Mouse (Mus musculus) hindbrain, embryonic 13.5 days (tissue): ENCODE measurements around the gene Agmo. TPM values are rescaled to one million over a fixed set of nuclear protein-coding genes. Genes with fewer than 3 reads are reported as not detected.

Experiments used
- ATAC-seq: fragments of 200-750 bp; cut with Nextera tagmentation; 2 replicates; pipeline ENCODE4 v1.8.0; 2017; ENCODE audit warnings: moderate TSS enrichment; ENCODE audit not compliant: low FRiP score
- H3K27ac ChIP-seq: fragments of 300-500 bp; sonication (generic); 2 replicates; pipeline ENCODE4 v1.5.1; 2015; ENCODE audit warnings: inconsistent platforms, mild to moderate bottlenecking, moderate library complexity
- H3K27me3 ChIP-seq: fragments of 300-500 bp; sonication (generic); 2 replicates; pipeline ENCODE4 v1.6.1; 2015; ENCODE audit warnings: mild to moderate bottlenecking, inconsistent platforms
- H3K36me3 ChIP-seq: fragments of 300-500 bp; sonication (generic); 2 replicates; pipeline ENCODE4 v1.6.1; 2015; ENCODE audit warnings: mild to moderate bottlenecking, inconsistent platforms
- H3K4me1 ChIP-seq: fragments of 300-500 bp; sonication (generic); replicated peaks from 2 replicates; pipeline ENCODE4 v1.6.1; 2015; ENCODE audit warnings: inconsistent platforms
- H3K4me2 ChIP-seq: fragments of 300-500 bp; sonication (generic); 2 replicates; pipeline ENCODE4 v1.6.1; 2015; ENCODE audit warnings: inconsistent platforms, mild to moderate bottlenecking, moderate library complexity
- H3K4me3 ChIP-seq: fragments of 300-500 bp; sonication (generic); 2 replicates; pipeline ENCODE4 v1.5.1; 2015; ENCODE audit warnings: mild to moderate bottlenecking, inconsistent platforms
- H3K9ac ChIP-seq: fragments of 300-500 bp; sonication (generic); 2 replicates; pipeline ENCODE4 v1.6.1; 2015; ENCODE audit warnings: mild to moderate bottlenecking, inconsistent platforms
- H3K9me3 ChIP-seq: fragments of 300-500 bp; sonication (generic); 2 replicates; pipeline ENCODE4 v1.6.1; 2016; ENCODE audit warnings: inconsistent platforms
- WGBS: fragments of 180-500 bp; shearing (Covaris S2); methylation state at CpG from one replicate; pipeline ENCODE4 v1.1.7; 2015; 5-methylcytosine and 5-hydroxymethylcytosine counted together
- polyA plus RNA-seq: library from polyadenylated mRNA; unstranded; fragments of >200 nt; fragmentation: Nextera tagmentation; extraction: Ambion mirVana; gene quantifications from 2 replicates; pipeline ENCODE4 v1.2.1, GENCODE M21; 2015

Gene Agmo
- 0.90 and 1.00 TPM in 2 replicates for polyA plus RNA-seq

DNA sequence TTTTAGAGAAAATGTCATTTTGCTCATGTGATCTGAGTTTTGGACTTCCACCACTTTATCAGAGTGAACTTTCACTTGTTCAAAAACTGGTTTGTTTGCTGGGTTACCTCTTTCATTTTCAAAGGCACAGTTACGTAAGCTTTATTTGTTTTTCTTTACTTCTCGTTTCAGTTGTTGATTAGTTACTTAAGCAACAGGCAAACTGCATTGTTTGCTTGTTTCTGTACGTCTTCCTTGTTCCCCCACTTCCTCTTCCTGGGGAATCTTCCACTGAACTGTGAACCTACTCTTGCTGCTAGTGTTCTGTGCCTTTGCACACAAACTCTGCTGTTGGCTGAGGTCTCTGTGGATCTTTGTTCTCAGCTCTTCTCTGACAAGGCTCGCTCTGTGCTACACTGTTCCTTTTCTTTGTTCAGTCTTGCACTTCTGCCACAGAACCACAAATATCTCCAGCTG, at the start of gene Agmo:
Gene Agmo (plus strand): TSS at position 76 of the 456 bp plus-strand sequence.
- Histone ChIP-seq H3K9ac (no peak within 1 kb of the TSS), H3K4me3 (no peak within 1 kb of the TSS), H3K36me3 (no peaks in the 10 kb centered on the region), H3K27ac (no peak within 1 kb of the TSS), H3K4me2 (no peak within 1 kb of the TSS), H3K4me1 (no peaks in the 10 kb centered on the region), H3K9me3 (no peaks in the 10 kb centered on the region), H3K27me3 (no peaks in the 10 kb centered on the region)
- no peak for ATAC-seq
- 61% methylated on average over 4 of the region's 4 CpGs for WGBS

DNA sequence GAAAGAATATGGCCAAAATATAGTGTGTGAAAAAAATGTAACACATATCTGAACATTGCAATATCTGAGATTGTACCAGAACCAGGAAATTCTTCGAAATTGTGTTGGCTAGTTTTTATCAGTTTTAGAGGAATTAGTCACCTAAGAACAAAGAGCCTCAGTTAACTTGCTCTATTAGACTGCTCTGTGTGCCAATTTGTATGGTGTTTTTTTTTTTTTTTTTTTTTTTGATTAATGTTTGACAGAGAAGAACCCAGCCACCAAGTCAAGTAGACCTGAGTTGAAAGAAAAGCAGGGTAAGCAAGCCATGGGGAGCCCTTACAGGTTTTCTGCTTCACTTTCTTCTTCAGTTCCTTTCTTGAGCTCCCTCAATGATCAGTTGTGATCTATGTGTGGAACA, 10.3 kb upstream of the Agmo start:
- WGBS: 79% methylated on average over 1 of the region's 1 CpGs
- H3K9ac ChIP-seq: no peak overlapping the region
- H3K4me3 ChIP-seq: no peak overlapping the region
- no peak for ATAC-seq
- no peaks in the 10 kb centered on the region for H3K36me3 ChIP-seq
- no peak overlapping the region for H3K4me2 ChIP-seq
- no peak overlapping the region for H3K27ac ChIP-seq
- H3K9me3 ChIP-seq: no peaks in the 10 kb centered on the region
- H3K27me3 ChIP-seq: no peaks in the 10 kb centered on the region
- H3K4me1 ChIP-seq: no peaks in the 10 kb centered on the region

- Histone ChIP-seq H3K4me2 (no peak overlapping the region), H3K4me3 (no peak overlapping the region), H3K36me3 (no peaks in the 10 kb centered on the region), H3K9ac (no peak overlapping the region), H3K4me1 (no peaks in the 10 kb centered on the region), H3K27ac (no peak overlapping the region), H3K27me3 (no peaks in the 10 kb centered on the region), H3K9me3 (no peaks in the 10 kb centered on the region)
- 79% methylated on average over 5 of the region's 5 CpGs for WGBS
- no peak for ATAC-seq
Observed at GRCm38 (mm10) chr12:37240975-37241565, 371 bp upstream of the Agmo start.

GRCm38 (mm10) chr12:37242484-37242883, 1.0 kb downstream of the Agmo start:
- H3K4me3 ChIP-seq: no peak overlapping the region
- H3K27ac ChIP-seq: no peak overlapping the region
- H3K27me3 ChIP-seq: no peaks in the 10 kb centered on the region
- 95% methylated on average over 3 of the region's 3 CpGs for WGBS
- no peak for ATAC-seq
- no peaks in the 10 kb centered on the region for H3K4me1 ChIP-seq
- H3K36me3 ChIP-seq: no peaks in the 10 kb centered on the region
- H3K9ac ChIP-seq: no peak overlapping the region
- H3K4me2 ChIP-seq: no peak overlapping the region
- no peaks in the 10 kb centered on the region for H3K9me3 ChIP-seq

DNA sequence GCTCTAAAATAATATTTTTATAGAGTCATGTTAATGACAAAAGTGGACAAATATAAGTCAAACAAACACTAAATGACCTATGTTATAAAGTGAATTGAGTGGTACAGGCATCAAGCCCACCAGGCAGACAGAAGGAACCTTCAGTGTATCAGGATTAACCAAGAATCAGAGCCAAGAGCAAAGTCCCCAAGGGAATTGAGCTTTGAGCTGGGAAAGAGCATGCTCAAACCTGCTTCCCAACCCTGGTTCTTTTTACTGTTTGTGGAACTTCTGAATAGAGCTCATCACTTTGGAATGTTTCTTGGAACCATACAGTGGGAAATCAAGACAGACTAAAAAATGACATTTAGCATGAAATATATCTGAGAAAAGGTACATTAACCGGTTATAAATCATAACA, 3.4 kb downstream of the Agmo start:
- Histone ChIP-seq H3K27ac (no peak overlapping the region), H3K4me1 (no peaks in the 10 kb centered on the region), H3K4me3 (no peak overlapping the region), H3K9ac (no peak overlapping the region), H3K4me2 (no peak overlapping the region), H3K27me3 (no peaks in the 10 kb centered on the region), H3K36me3 (no peaks in the 10 kb centered on the region), H3K9me3 (no peaks in the 10 kb centered on the region)
- no peak for ATAC-seq
- 96% methylated on average over 1 of the region's 1 CpGs for WGBS

- H3K9ac ChIP-seq: no peak overlapping the region
- ATAC-seq: no peak
- H3K9me3 ChIP-seq: no peaks in the 10 kb centered on the region
- H3K36me3 ChIP-seq: no peaks in the 10 kb centered on the region
- no peak overlapping the region for H3K27ac ChIP-seq
- no peak overlapping the region for H3K4me2 ChIP-seq
- H3K4me3 ChIP-seq: no peak overlapping the region
- 96% methylated on average over 5 of the region's 5 CpGs for WGBS
- H3K27me3 ChIP-seq: no peaks in the 10 kb centered on the region
- H3K4me1 ChIP-seq: no peaks in the 10 kb centered on the region
Observed at GRCm38 (mm10) chr12:37251688-37252087, 10.2 kb downstream of the Agmo start.

GRCm38 (mm10) chr12:37257099-37257498, 15.7 kb downstream of the Agmo start:
- Histone ChIP-seq H3K36me3 (no peaks in the 10 kb centered on the region), H3K9ac (no peak overlapping the region), H3K4me3 (no peak overlapping the region), H3K27me3 (no peaks in the 10 kb centered on the region), H3K9me3 (no peaks in the 10 kb centered on the region), H3K4me2 (no peak overlapping the region), H3K27ac (no peak overlapping the region), H3K4me1 (no peaks in the 10 kb centered on the region)
- no peak for ATAC-seq
- WGBS: 75% methylated on average over 2 of the region's 2 CpGs

DNA sequence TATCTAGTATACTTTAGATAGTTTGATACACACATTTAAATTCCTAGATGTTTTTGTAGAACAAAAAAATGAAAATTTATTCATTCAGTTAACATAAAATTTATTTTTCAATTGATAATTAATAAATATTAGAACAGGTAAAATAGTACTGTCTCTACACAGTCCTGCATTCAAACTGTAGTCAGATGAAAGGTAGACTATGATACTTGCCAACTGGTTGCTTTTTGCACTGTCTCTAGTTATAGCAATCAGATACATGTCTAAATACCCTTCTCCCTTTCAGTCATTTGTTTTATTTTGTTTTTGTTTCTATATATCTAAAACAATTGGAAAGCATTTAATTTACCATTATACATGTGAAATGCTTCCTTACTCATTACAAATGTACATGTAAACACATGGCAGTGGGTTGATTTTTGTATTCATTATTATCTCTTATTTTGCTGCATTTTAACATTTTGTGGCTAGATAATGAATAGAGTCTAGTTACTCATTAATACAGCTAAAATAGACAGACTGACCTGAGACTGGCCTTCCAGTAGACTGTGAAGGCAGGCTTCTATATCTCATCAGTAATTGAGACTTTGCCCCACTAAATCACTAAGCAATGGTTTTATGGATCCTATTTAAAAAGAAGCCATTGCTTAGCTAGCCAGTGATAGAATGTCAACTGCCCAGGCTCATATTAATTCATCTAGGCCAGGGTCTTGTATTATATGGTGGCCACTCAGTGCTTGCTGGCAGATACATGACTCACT, 18.5 kb downstream of the Agmo start:
- H3K27ac ChIP-seq: no peak overlapping the region
- H3K27me3 ChIP-seq: no peaks in the 10 kb centered on the region
- ATAC-seq: no peak
- no peaks in the 10 kb centered on the region for H3K4me1 ChIP-seq
- H3K36me3 ChIP-seq: no peaks in the 10 kb centered on the region
- no peak overlapping the region for H3K9ac ChIP-seq
- no peak overlapping the region for H3K4me3 ChIP-seq
- no peaks in the 10 kb centered on the region for H3K9me3 ChIP-seq
- H3K4me2 ChIP-seq: no peak overlapping the region

GRCm38 (mm10) chr12:37263685-37264084, 22.2 kb downstream of the Agmo start:
- Histone ChIP-seq H3K4me1 (no peaks in the 10 kb centered on the region), H3K27ac (no peak overlapping the region), H3K9ac (no peak overlapping the region), H3K9me3 (no peaks in the 10 kb centered on the region), H3K4me3 (no peak overlapping the region), H3K36me3 (no peaks in the 10 kb centered on the region), H3K4me2 (no peak overlapping the region), H3K27me3 (no peaks in the 10 kb centered on the region)
- 84% methylated on average over 3 of the region's 3 CpGs for WGBS
- no peak for ATAC-seq

GRCm38 (mm10) chr12:37268636-37269152, 27.3 kb downstream of the Agmo start:
- Histone ChIP-seq H3K9me3 (no peaks in the 10 kb centered on the region), H3K36me3 (no peaks in the 10 kb centered on the region), H3K27me3 (no peaks in the 10 kb centered on the region), H3K4me1 (no peaks in the 10 kb centered on the region), H3K9ac (no peak overlapping the region), H3K4me2 (no peak overlapping the region), H3K27ac (no peak overlapping the region), H3K4me3 (no peak overlapping the region)
- no peak for ATAC-seq
- 67% methylated on average over 6 of the region's 6 CpGs for WGBS

- ATAC-seq: no peak
- Histone ChIP-seq H3K4me2 (no peak overlapping the region), H3K4me1 (no peaks in the 10 kb centered on the region), H3K27me3 (no peaks in the 10 kb centered on the region), H3K27ac (no peak overlapping the region), H3K36me3 (no peaks in the 10 kb centered on the region), H3K9me3 (no peaks in the 10 kb centered on the region), H3K9ac (no peak overlapping the region), H3K4me3 (no peak overlapping the region)
- WGBS: 88% methylated on average over 3 of the region's 3 CpGs
Observed at GRCm38 (mm10) chr12:37272660-37273059, 31.2 kb downstream of the Agmo start.

DNA sequence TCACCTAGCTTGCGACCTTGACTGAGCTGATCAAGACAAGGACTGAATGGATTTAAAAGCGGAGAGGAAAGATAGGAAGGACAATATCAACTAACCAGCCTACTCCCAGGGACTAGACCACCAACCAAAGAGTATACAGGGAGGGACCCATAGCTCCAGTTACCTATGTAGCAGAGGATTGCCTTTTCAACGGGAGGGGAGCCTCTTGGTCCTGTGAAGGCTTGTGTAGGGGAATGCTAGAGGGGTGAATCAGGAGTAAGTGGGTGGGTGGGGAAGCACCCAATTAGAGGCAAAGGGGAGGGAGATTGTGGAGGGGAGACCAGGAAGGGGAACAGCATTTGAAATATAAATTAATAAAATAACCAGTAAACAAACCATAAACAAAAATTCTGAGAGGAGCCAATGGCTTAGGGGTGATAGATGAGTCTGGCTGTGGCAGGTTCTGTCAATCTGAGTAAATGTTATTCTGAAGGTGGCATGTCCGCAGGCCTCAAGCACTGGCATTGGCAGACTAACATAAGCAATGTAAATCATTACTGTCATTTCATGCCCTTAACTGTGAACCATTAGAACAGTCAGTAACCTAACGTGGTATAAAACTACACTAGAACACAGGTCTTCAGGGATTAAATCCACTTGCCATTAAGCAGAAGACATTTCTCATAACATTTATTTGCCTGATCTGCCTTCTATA, 32.7 kb downstream of the Agmo start:
- Histone ChIP-seq H3K4me1 (no peaks in the 10 kb centered on the region), H3K27ac (no peak overlapping the region), H3K36me3 (no peaks in the 10 kb centered on the region), H3K4me3 (no peak overlapping the region), H3K9me3 (no peaks in the 10 kb centered on the region), H3K27me3 (no peaks in the 10 kb centered on the region), H3K9ac (no peak overlapping the region), H3K4me2 (no peak overlapping the region)
- no peak for ATAC-seq
- 76% methylated on average over 5 of the region's 5 CpGs for WGBS
